Mouse (Mus musculus) T-helper 1 cell (primary cell): ENCODE data around the gene Slc38a3.

ENCODE experiments used
- in situ Hi-C: fragments of 300-600 bp; cut with MboI, MseI; formaldehyde crosslinking; loops from one replicate; pipeline ENCODE4 v1.15.1; 2025; ENCODE audit warnings: high pct_unique_total_duplicates

Gene Slc38a3

GRCm38 (mm10) chr9:107667219-107667618 lies 2.1 kb downstream of the Slc38a3 start:
- in situ Hi-C loops = no loop called here

GRCm38 (mm10) chr9:107666751-107667205 lies 2.6 kb downstream of the Slc38a3 start:
- in situ Hi-C loops = no loop called here

- in situ Hi-C loops = no loop called here
These were observed 4.0 kb downstream of the Slc38a3 start for GRCm38 (mm10) chr9:107665308-107665707.

GRCm38 (mm10) chr9:107663525-107663924 lies 5.8 kb downstream of the Slc38a3 start:
- in situ Hi-C loops = no loop called here

GRCm38 (mm10) chr9:107662342-107662741 lies 7.0 kb downstream of the Slc38a3 start:
- in situ Hi-C loops = no loop called here

GRCm38 (mm10) chr9:107660777-107661176 lies 8.6 kb downstream of the Slc38a3 start:
- in situ Hi-C loops = no loop called here

- in situ Hi-C loops = no loop called here
These were observed 9.4 kb downstream of the Slc38a3 start for GRCm38 (mm10) chr9:107659961-107660360.

- in situ Hi-C loops = no loop called here
These were observed 9.8 kb downstream of the Slc38a3 start for GRCm38 (mm10) chr9:107659551-107659950.

- in situ Hi-C loops = no loop called here
These were observed 11.2 kb downstream of the Slc38a3 start for GRCm38 (mm10) chr9:107658096-107658495.

GRCm38 (mm10) chr9:107657144-107657543 lies 12.2 kb downstream of the Slc38a3 start:
- in situ Hi-C loops = no loop called here

GRCm38 (mm10) chr9:107654585-107654984 lies 14.7 kb downstream of the Slc38a3 start:
- in situ Hi-C loops = no loop called here

GRCm38 (mm10) chr9:107653474-107653873 lies 15.9 kb downstream of the Slc38a3 start:
- in situ Hi-C loops = no loop called here

- in situ Hi-C loops = no loop called here
These were observed 18.4 kb downstream of the Slc38a3 start for GRCm38 (mm10) chr9:107650708-107651481.

GRCm38 (mm10) chr9:107650225-107650624 lies 19.1 kb downstream of the Slc38a3 start:
- in situ Hi-C loops = no loop called here

GRCm38 (mm10) chr9:107648767-107649166 lies 20.6 kb downstream of the Slc38a3 start:
- in situ Hi-C loops = loop anchor here (10.0 kb wide), 1 partner anchor 964 kb away; the partner anchor contains the start of gene Tex264

- in situ Hi-C loops = loop anchor here (10.0 kb wide), 1 partner anchor 962 kb away; the partner anchor contains the start of gene Tex264
These were observed 22.4 kb downstream of the Slc38a3 start for GRCm38 (mm10) chr9:107646975-107647374.

GRCm38 (mm10) chr9:107645577-107645976 lies 23.8 kb downstream of the Slc38a3 start:
- in situ Hi-C loops = loop anchor here (10.0 kb wide), 1 partner anchor 961 kb away; the partner anchor contains the start of gene Tex264

GRCm38 (mm10) chr9:107645153-107645510 lies 24.2 kb downstream of the Slc38a3 start:
- in situ Hi-C loops = loop anchor here (10.0 kb wide), 1 partner anchor 960 kb away; the partner anchor contains the start of gene Tex264

- in situ Hi-C loops = loop anchor here (10.0 kb wide), 1 partner anchor 960 kb away; the partner anchor contains the start of gene Tex264
These were observed 24.7 kb downstream of the Slc38a3 start for GRCm38 (mm10) chr9:107644495-107645152.

- in situ Hi-C loops = loop anchor here (10.0 kb wide), 1 partner anchor 959 kb away; the partner anchor contains the start of gene Tex264
These were observed 25.7 kb downstream of the Slc38a3 start for GRCm38 (mm10) chr9:107643544-107644214.

GRCm38 (mm10) chr9:107641666-107642065 lies 27.7 kb downstream of the Slc38a3 start:
- in situ Hi-C loops = loop anchor here (10.0 kb wide), 1 partner anchor 957 kb away; the partner anchor contains the start of gene Tex264
